Comparison of ENCODE assay signal across 8 mouse cellular contexts in the genomic region with DNA sequence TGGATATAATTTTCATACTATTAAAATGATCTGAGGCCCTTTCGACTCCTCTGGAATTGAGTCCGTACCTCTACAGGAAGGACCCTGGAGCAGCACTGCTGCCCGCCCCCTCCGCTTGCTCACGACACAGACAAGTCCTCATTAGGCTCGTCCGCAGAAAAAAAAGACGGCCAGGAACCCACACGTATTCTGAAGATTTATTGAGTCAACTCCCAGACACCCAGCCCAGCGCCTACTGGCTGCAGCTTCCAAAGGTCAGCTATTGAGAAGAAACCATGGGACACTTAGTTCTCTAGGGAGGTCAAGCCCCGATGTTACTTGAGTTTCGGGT. TPM values are rescaled to one million over a fixed set of nuclear protein-coding genes. Genes with fewer than 3 reads are reported as not detected.
DNase-seq lines count a peak whose midpoint lies in the region; ATAC-seq lines count a peak whose summit lies in the region.

No protein-coding gene starts in this region.

- no peak for DNase-seq in neural tube, embryonic 11.5 days (ENCODE audit: low spot score)
- no peak for DNase-seq in neural tube, embryonic 10.5 days (ENCODE audit: extremely low spot score, low spot score)
- DNase-seq in liver, embryonic 11.5 days (ENCODE audit: low spot score): peak; percentile 75
- no peak for DNase-seq in adrenal gland, adult 2 months
- DNase-seq in embryo, embryonic 9.5 days (ENCODE audit: extremely low spot score): no peak
- DNase-seq in kidney, postnatal 4 days: no peak

- WGBS in neural tube, embryonic 11.5 days: under 1% methylated on average over 12 of the region's 12 CpGs
- WGBS in forebrain, embryonic 12.5 days: under 1% methylated on average over 12 of the region's 12 CpGs
- WGBS in liver, embryonic 11.5 days: under 1% methylated on average over 12 of the region's 12 CpGs
- under 1% methylated on average over 12 of the region's 12 CpGs for WGBS in stomach, embryonic 15.5 days

- peak; percentile 46 for ATAC-seq in neural tube, embryonic 11.5 days (ENCODE audit: insufficient read depth, low FRiP score, low TSS enrichment)
- ATAC-seq in forebrain, embryonic 12.5 days (ENCODE audit: low FRiP score): peak; percentile 25
- ATAC-seq in liver, embryonic 11.5 days (replicated peaks; ENCODE audit: low FRiP score): peak; percentile 26
- ATAC-seq in stomach, embryonic 15.5 days (ENCODE audit: insufficient read depth, low FRiP score, low read depth): 0 out of 2 replicates have a peak, but pooled peaks have one; percentile 3

- H3K36me3 ChIP-seq in neural tube, embryonic 11.5 days (ENCODE audit: control insufficient read depth, insufficient read depth, low read length): no peaks in the 10 kb centered on the region
- H3K36me3 ChIP-seq in forebrain, embryonic 12.5 days (replicated peaks): peaks cover 14% of the 10 kb centered on the region
- H3K36me3 ChIP-seq in liver, embryonic 11.5 days (ENCODE audit: control insufficient read depth, insufficient read depth, low read length): no peaks in the 10 kb centered on the region
- H3K36me3 ChIP-seq in stomach, embryonic 15.5 days: no peaks in the 10 kb centered on the region

- peaks cover 7% of the 10 kb centered on the region; the same call in 1 of the 2 replicates for H3K4me1 ChIP-seq in neural tube, embryonic 11.5 days (ENCODE audit: control insufficient read depth, insufficient read depth, low read length)
- peaks cover 19% of the 10 kb centered on the region for H3K4me1 ChIP-seq in forebrain, embryonic 12.5 days
- peaks cover 2% of the 10 kb centered on the region; the same call in 1 of the 2 replicates for H3K4me1 ChIP-seq in liver, embryonic 11.5 days (replicated peaks; ENCODE audit: control insufficient read depth, insufficient read depth, low read length)
- H3K4me1 ChIP-seq in stomach, embryonic 15.5 days: peaks cover 2% of the 10 kb centered on the region; the same call in 1 of the 2 replicates

- peak overlapping the region; percentile 45 for H3K4me3 ChIP-seq in neural tube, embryonic 11.5 days (ENCODE audit: low read depth, low read length)
- H3K4me3 ChIP-seq in forebrain, embryonic 12.5 days (replicated peaks): peak overlapping the region; percentile 59
- H3K4me3 ChIP-seq in liver, embryonic 11.5 days (ENCODE audit: low read depth, low read length): peak overlapping the region; percentile 76
- peak overlapping the region; percentile 77 for H3K4me3 ChIP-seq in stomach, embryonic 15.5 days (replicated peaks)

- H3K27ac ChIP-seq in neural tube, embryonic 11.5 days (ENCODE audit: low read depth, low read length): peak overlapping the region; percentile 69; the same call in 1 of the 2 replicates
- peak overlapping the region; percentile 89 for H3K27ac ChIP-seq in forebrain, embryonic 12.5 days
- no peak overlapping the region for H3K27ac ChIP-seq in liver, embryonic 11.5 days (ENCODE audit: low read depth, low read length)
- H3K27ac ChIP-seq in stomach, embryonic 15.5 days: peak overlapping the region; percentile 91; the same call in 1 of the 2 replicates

- peak overlapping the region; percentile 14; the same call in 1 of the 2 replicates for H3K9ac ChIP-seq in neural tube, embryonic 11.5 days (ENCODE audit: low read length)
- peak overlapping the region; percentile 65 for H3K9ac ChIP-seq in forebrain, embryonic 12.5 days
- peak overlapping the region; percentile 72 for H3K9ac ChIP-seq in liver, embryonic 11.5 days (ENCODE audit: low read depth, low read length)
- 0 out of 2 replicates have a peak overlapping the region, but pooled peaks have one; percentile 2 for H3K9ac ChIP-seq in stomach, embryonic 15.5 days

- H3K9me3 ChIP-seq in neural tube, embryonic 11.5 days (ENCODE audit: control insufficient read depth, low read length): no peaks in the 10 kb centered on the region
- H3K9me3 ChIP-seq in forebrain, embryonic 12.5 days: no peaks in the 10 kb centered on the region
- no peaks in the 10 kb centered on the region for H3K9me3 ChIP-seq in liver, embryonic 11.5 days (ENCODE audit: control insufficient read depth, low read length)
- H3K9me3 ChIP-seq in stomach, embryonic 15.5 days: no peaks in the 10 kb centered on the region

- H3K4me2 ChIP-seq in neural tube, embryonic 11.5 days (ENCODE audit: low read depth): peak overlapping the region; percentile 60
- H3K4me2 ChIP-seq in forebrain, embryonic 12.5 days: peak overlapping the region; percentile 88
- peak overlapping the region; percentile 80 for H3K4me2 ChIP-seq in liver, embryonic 11.5 days
- peak overlapping the region; percentile 96 for H3K4me2 ChIP-seq in stomach, embryonic 15.5 days

- no peaks in the 10 kb centered on the region for H3K27me3 ChIP-seq in neural tube, embryonic 11.5 days (ENCODE audit: control insufficient read depth, insufficient read depth, low read length)
- peaks cover 26% of the 10 kb centered on the region for H3K27me3 ChIP-seq in forebrain, embryonic 12.5 days
- H3K27me3 ChIP-seq in liver, embryonic 11.5 days (replicated peaks; ENCODE audit: control insufficient read depth, insufficient read depth, low read length): peaks cover 14% of the 10 kb centered on the region
- H3K27me3 ChIP-seq in stomach, embryonic 15.5 days (replicated peaks): peaks cover 5% of the 10 kb centered on the region; the same call in 1 of the 2 replicates

RNA-seq across cellular contexts. Expression of gene Draxin, which starts 9.2 kb away (rescaled TPM):
- polyA plus RNA-seq in neural tube, embryonic 11.5 days (2014; fragmentation: Nextera tagmentation; extraction: Ambion mirVana): 9.8 and 10.5 TPM in 2 replicates
- polyA plus RNA-seq in forebrain, embryonic 12.5 days (2016; fragmentation: Nextera tagmentation; extraction: Ambion mirVana): 6.4 and 8.0 TPM in 2 replicates
- 0.12 and 0.31 TPM in 2 replicates for polyA plus RNA-seq in liver, embryonic 11.5 days (2014; fragmentation: Nextera tagmentation; extraction: Ambion mirVana)
- 0.06 and 0.14 TPM in 2 replicates for polyA plus RNA-seq in stomach, embryonic 15.5 days (2015; fragmentation: Nextera tagmentation; extraction: Ambion mirVana)
- under 1 TPM; 0.14 TPM for total RNA-seq in adrenal gland, adult 2 months (2021)
- polyA plus RNA-seq in adrenal gland, adult 2 months (2012; rRNA removed): 0.07 and 0.12 TPM in 2 replicates

RNA-seq across cellular contexts. Expression of gene Mad2l2, which starts 9.5 kb away (rescaled TPM):
- polyA plus RNA-seq in neural tube, embryonic 11.5 days (2014; fragmentation: Nextera tagmentation; extraction: Ambion mirVana): 71.7 and 78.3 TPM in 2 replicates
- 76.1 and 81.6 TPM in 2 replicates for polyA plus RNA-seq in forebrain, embryonic 12.5 days (2016; fragmentation: Nextera tagmentation; extraction: Ambion mirVana)
- polyA plus RNA-seq in liver, embryonic 11.5 days (2014; fragmentation: Nextera tagmentation; extraction: Ambion mirVana): 41.4 and 44.7 TPM in 2 replicates
- polyA plus RNA-seq in stomach, embryonic 15.5 days (2015; fragmentation: Nextera tagmentation; extraction: Ambion mirVana): 37.9 and 38.0 TPM in 2 replicates
- 10 to 100 TPM; 23.4 to 27.3 TPM for total RNA-seq in adrenal gland, adult 2 months (2021)
- polyA plus RNA-seq in adrenal gland, adult 2 months (2012; rRNA removed): 30.9 and 36.7 TPM in 2 replicates

RNA-seq across cellular contexts. Expression of gene Fbxo6, which starts 12.2 kb away (rescaled TPM):
- polyA plus RNA-seq in neural tube, embryonic 11.5 days (2014; fragmentation: Nextera tagmentation; extraction: Ambion mirVana): 11.7 and 13.9 TPM in 2 replicates
- polyA plus RNA-seq in forebrain, embryonic 12.5 days (2016; fragmentation: Nextera tagmentation; extraction: Ambion mirVana): 14.9 and 16.4 TPM in 2 replicates
- polyA plus RNA-seq in liver, embryonic 11.5 days (2014; fragmentation: Nextera tagmentation; extraction: Ambion mirVana): 30.6 and 34.4 TPM in 2 replicates
- polyA plus RNA-seq in stomach, embryonic 15.5 days (2015; fragmentation: Nextera tagmentation; extraction: Ambion mirVana): 13.7 and 14.1 TPM in 2 replicates
- 10 to 100 TPM; 45.8 to 66.9 TPM for total RNA-seq in adrenal gland, adult 2 months (2021)
- polyA plus RNA-seq in adrenal gland, adult 2 months (2012; rRNA removed): 102 and 123 TPM in 2 replicates

RNA-seq across cellular contexts. Expression of gene Fbxo44, which starts 20.6 kb away (rescaled TPM):
- 59.6 and 60.8 TPM in 2 replicates for polyA plus RNA-seq in neural tube, embryonic 11.5 days (2014; fragmentation: Nextera tagmentation; extraction: Ambion mirVana)
- polyA plus RNA-seq in forebrain, embryonic 12.5 days (2016; fragmentation: Nextera tagmentation; extraction: Ambion mirVana): 57.5 and 60.5 TPM in 2 replicates
- 2.9 and 3.0 TPM in 2 replicates for polyA plus RNA-seq in liver, embryonic 11.5 days (2014; fragmentation: Nextera tagmentation; extraction: Ambion mirVana)
- 7.5 and 8.0 TPM in 2 replicates for polyA plus RNA-seq in stomach, embryonic 15.5 days (2015; fragmentation: Nextera tagmentation; extraction: Ambion mirVana)
- total RNA-seq in adrenal gland, adult 2 months (2021): 10 to 100 TPM; 11.4 to 16.3 TPM
- 20.4 and 26.5 TPM in 2 replicates for polyA plus RNA-seq in adrenal gland, adult 2 months (2012; rRNA removed)

RNA-seq across cellular contexts. Expression of gene Fbxo2, which starts 20.7 kb away (rescaled TPM):
- polyA plus RNA-seq in neural tube, embryonic 11.5 days (2014; fragmentation: Nextera tagmentation; extraction: Ambion mirVana): 1.3 and 2.8 TPM in 2 replicates
- 1.2 and 1.5 TPM in 2 replicates for polyA plus RNA-seq in forebrain, embryonic 12.5 days (2016; fragmentation: Nextera tagmentation; extraction: Ambion mirVana)
- polyA plus RNA-seq in liver, embryonic 11.5 days (2014; fragmentation: Nextera tagmentation; extraction: Ambion mirVana): 0.73 and 0.74 TPM in 2 replicates
- polyA plus RNA-seq in stomach, embryonic 15.5 days (2015; fragmentation: Nextera tagmentation; extraction: Ambion mirVana): 0.84 and 1.0 TPM in 2 replicates
- total RNA-seq in adrenal gland, adult 2 months (2021): 1 to 10 TPM; 3.6 to 9.5 TPM
- 2.5 and 5.9 TPM in 2 replicates for polyA plus RNA-seq in adrenal gland, adult 2 months (2012; rRNA removed)

Comparison
In these comparisons a context has a peak if more than half of its experiments do, and no peak if none do; other contexts are left out.
1. H3K9ac ChIP-seq: peak in every context shown above with its lines; median percentile 72 in liver, embryonic 11.5 days; 65 in forebrain, embryonic 12.5 days; 14 in neural tube, embryonic 11.5 days; 2 in stomach, embryonic 15.5 days.